Mouse (Mus musculus): Measurements from ENCODE around the gene Cd81. TPM values are rescaled to one million over a fixed set of nuclear protein-coding genes. Genes with fewer than 3 reads are reported as not detected.

The Cd81 gene
- total RNA-seq, 4 experiments from 2014 or later, result 397 to 430 (median 418) TPM

DNA sequence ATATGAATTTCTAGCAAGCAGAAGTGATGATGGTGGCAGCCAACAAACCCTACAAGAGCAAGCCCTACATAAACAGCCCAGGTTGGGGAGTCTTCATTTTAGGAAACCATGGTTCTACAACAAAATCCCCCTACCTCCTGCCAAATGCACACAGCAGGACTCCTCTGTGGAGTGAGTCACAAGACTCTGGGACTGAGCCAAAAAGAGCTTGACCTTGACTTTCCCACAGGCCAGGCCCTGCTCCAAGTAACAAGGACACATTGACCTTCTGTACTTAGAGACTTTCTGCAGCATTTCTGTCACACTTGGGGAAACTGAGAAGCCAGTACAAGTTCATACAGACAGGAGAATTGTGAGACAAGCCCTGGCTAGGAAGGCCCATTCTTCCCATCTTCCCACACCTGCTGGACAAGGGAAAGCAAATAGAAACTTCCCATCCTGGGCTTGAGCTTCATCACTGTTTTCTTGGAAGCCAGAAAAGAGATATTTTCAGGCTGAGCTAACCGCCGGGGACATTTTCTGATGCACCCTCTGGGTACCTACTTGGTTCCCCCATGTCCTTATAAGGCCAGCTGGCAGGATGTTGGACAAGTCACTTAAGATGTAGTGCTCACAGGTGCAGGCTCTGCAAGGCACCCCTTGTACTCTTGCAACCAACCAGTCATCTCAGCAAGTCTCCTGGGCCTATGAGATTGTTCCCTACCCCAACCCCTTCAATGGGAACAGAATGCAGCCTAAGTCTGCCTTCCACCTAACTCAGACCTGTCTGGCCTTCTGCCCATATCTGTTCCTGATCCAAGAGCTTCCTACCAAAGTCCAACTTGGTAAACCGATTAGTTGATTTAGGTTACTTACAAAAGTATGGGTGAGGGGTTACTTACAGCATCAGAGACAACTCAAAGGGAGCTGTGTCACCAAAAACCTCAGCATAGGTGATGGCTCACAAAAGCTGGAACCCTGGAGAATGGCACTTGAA is 2.4 kb upstream of the Cd81 start:
- DNase-seq (ENCODE audit: low spot score), result peak; percentile 75

DNA sequence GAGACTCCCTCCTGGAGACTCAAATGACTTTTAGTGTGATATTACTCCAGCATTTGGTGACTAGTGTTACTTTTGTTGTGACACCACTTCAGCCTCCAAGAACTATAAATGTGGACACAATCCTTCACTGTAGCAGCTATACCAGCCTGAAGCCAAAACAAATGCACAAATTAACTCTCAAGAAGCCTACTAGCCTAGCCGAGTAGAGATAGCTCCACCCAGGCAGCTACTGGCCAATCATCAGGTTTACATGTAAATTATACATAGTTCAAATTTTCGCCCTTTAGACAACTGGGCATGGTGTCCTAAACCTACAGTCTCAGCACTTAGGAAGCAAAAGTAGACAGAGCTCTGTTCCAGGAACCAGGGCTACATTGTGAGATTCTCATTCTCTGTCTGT is 1.2 kb upstream of the Cd81 start:
- no peak for DNase-seq (ENCODE audit: low spot score)

DNA sequence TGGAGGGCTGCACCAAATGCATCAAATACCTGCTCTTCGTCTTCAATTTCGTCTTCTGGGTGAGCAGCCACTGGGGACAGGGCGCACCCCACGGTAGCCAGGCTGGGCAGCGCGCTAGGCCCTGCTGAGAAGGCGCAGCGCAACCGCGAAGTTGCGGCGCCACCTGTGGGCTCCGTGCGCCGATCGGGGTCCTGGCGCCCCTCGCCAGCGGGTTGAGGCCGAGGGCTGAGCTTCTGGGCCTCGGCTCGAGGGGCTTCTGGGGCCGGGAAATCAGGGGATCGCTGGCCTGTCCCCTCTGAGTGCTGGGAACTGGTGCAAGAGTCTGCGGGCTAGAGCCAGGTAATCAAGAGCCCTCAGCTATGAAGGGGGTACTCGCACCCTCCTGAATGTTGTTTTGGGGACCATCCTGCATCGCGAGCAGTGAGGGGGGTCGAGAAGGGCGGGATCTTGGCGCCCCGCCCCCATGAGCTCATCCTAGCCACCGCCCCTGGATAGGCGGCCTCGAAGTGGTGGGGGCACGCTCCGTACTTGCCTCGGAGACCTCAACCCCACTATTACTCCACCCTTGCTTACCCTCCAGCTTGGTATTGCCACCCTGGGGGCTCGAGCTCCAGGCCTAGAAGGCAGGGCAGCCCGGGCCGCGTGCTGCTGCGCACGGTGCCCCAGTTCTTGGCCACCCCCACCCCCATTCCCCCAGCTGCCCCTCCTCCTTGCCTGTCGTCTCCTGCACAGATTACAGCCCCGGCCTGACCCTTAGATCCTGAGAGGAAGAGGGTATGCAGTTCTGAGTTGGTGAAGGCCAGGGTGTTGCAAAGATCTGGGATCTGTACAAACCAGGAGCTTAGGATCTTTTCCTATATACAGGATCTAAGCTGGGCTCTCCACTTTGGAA is 715 bp downstream of the Cd81 start:
- peak; percentile 59 for DNase-seq (ENCODE audit: low spot score)

DNA sequence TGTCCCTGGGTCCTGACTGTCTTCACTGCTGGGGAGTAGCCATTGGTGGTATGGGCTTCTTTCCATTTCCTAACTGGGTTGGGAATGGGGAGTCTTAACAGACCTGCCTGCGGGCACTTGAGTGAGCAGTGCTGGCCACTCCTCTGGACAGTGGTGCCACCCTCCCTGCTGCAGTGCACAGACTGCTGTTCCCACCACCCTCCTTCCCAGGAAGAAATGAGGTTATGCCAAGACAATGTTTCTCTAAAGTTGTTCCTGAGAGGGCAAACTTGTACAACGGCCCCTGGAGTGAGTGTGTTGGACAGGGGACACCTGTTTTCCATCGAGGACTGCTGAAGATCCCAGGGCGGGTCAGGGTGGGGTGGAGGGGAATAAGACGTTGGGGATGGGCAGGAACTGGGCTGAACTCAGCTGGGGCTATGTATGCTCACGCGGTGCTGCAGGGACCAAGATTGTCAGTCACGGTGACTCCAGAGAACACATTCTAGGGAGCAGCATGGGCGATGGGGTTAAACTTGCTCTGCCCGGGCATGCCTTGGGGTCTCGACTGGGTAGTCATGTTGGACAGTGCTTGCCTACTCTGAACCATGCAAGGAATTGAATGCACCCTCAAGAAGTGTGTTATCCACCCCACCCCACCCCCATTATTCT is 1.5 kb downstream of the Cd81 start:
- no peak for DNase-seq (ENCODE audit: low spot score)

DNA sequence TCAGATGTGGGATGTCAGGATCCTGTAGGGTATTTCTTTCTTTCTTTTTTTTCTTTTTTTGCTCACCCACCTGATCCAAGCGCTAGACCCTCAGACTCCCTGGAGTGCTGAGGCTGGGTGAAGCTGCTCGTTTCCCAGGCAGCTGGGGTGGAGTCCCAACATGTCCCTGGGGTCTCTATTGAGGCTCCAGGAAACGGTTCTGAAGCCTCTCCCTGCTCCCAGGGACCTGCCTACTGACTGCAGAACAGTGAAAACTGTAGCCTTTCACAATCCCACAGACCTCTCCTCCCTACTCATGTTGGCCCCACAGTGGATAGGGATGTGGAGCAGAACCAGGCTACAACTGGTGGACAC is 2.0 kb downstream of the Cd81 start:
- DNase-seq (ENCODE audit: low spot score), result peak; percentile 31

DNA sequence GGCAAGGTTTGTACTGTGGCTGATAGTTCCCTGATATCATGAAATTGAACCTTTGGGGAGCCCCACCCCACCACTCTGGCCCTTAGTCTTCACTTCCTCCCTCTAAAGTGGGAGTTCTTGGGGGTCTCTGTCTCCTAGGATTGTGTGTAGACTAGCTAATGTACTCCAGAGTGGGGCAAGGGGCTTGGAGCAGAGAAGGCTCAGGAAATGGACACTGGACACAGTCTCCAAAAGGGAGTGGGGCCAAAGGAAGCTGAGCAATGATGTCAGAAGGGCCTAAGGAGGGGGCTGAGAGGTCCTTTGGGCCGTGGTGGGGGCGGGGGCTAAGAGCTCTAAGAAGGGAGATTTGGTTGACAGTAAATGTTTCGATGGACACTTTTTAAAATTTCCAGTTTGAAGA is 2.5 kb downstream of the Cd81 start:
- DNase-seq (ENCODE audit: low spot score), result no peak

DNA sequence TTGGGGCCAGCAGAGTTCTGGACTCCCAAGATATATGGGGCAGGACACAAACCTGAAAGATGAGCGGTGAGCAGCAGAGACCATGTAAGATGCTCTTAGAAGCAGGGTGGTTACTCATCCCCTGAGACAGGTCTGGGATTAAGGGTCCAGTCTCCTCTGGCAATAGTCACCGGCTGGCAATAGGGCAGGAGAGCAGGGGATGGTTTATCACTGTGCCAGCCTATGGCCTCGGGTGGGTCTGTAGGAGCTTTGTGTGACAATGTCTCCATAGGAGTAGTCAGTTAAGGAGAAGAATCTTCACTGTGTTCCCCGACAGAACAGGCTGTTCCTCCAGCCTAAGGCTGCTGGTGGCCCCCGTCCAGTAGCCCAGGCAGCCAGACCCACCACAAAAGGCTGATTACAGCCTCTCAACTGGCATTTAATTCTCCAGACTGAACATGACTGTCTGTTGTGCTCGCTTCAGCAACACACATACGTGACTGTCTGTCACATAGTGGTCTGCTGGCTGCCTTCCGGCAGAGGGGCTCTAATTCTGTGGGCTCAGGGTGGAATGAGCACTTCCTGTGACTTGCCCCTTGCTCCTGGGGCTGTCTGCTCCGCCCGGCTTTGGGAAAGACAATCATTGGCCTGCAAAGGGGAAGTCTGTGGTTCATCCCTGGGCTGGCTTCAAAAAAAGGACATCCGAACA is 3.1 kb downstream of the Cd81 start:
- peak; percentile 33 for DNase-seq (ENCODE audit: low spot score)

DNA sequence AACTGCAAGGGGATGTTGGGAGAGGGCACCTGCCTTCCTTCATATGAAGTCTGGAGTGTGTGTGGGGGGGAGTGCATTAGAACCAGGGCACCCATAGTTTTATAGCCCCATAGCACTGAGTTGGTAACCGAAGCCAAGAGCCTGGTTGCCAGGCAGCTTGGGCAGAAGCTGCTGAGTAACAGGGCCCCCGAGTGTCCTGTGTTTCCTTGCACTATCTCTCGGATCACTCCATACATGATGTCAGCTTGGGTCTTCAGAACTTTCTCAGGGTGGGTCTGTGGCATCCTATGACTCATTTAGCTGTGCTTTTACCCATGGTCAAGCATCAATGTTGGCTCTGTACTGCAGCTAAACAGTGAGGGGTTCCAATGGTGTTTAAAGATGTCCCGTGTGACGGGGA is 4.5 kb downstream of the Cd81 start:
- no peak for DNase-seq (ENCODE audit: low spot score)

DNA sequence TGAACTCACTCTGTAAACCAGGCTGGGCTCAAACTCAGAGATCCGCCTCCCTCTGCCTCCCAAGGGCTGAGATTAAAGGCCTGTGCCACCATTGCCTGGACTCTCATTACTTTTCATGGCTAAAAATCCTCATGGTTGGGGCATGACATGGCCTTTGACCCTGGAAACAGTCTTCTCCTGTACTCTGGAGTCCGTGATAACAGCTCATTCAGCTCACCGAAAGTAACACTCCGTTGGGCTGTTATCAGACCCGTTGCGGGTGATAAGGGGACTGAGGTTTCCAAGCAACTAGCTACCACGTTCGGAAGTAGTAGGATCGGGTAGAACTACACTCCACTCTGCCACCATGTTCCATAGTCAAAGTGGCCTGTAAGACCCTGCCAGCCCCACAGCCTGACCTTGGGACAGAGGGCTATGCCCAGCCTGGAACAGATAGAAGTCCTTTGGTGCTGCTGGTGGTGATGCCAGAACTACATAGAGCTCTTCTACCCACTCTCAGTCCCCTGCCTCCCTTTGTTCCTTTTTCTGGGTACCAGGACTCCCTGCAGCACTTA is 5.2 kb downstream of the Cd81 start:
- no peak for DNase-seq (ENCODE audit: low spot score)

DNA sequence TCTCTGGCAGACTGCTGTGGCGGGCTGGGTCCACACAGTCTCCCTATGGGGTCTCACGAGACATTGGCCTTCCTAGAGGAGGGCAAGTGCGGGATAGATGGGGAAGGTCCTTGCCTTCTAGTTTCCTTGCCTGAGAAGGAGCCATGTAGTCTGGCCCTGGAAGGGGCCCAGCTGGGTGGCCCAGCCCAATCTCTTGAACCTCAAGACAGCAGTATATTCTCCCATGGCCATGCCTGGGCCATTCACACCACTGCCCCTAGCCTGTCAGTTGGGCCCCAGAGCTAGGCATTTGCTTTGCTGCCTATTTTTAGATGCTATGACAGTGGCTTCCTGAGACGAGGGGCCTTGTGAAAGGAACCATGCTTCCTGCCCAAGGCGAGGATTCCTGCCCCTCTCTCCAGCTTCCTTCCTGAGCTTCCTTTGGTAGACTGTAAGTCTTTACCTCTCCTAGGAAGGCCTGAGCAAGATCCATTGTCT is 5.7 kb downstream of the Cd81 start:
- DNase-seq (ENCODE audit: low spot score), result peak; percentile 70

DNA sequence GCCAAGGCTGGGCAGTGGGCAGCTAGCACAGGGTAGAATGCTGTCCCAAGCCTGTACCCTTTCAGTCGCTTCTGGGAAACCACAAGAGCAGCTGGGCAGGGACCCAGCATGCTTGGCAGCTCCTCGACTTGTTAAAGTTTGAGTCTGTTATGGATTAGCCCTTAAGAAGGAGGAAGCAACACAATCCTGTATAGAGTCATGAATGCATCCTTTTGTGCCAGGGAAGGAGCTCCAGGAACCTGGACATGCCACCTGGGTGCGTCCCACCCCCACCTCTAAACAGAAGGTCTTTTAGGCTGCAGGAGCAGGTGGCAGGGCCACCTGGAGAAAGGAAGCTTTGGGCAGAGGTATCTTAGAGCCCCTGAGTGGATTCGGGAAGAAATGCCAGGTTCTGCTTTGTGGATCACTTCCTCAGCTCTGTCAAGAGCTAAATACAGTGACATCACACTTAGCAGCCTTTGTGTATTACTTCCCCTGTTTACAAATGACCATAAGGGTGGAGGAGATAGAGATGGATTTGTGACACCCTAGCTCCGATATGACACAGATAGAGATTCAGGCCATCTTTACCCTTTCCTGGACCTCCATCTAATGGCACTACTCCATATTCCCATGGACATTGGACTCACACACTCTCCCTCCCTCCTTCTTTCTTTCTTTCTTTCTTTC is 6.8 kb downstream of the Cd81 start:
- peak; percentile 53 for DNase-seq (ENCODE audit: low spot score)

DNA sequence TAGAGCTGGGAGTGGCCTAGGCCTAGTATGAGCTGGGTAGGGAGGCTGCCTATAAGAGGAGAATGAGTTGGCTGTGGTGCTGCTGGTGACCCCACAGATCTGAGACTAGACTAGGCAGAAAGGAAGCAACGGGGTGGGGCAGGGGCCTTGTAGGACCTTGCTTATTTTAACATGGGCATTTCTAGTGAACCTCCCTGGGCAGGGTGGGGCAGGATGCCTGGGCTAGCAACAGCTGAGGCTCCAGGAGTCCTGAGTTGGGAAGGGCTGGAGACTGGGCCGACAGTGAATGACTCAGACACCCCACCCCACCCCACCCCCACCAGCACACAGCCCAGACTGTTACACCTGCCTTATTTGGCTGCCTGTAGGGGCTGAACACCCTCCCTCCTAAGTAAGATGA is 10.2 kb downstream of the Cd81 start:
- DNase-seq (ENCODE audit: low spot score), result peak; percentile 40

DNA sequence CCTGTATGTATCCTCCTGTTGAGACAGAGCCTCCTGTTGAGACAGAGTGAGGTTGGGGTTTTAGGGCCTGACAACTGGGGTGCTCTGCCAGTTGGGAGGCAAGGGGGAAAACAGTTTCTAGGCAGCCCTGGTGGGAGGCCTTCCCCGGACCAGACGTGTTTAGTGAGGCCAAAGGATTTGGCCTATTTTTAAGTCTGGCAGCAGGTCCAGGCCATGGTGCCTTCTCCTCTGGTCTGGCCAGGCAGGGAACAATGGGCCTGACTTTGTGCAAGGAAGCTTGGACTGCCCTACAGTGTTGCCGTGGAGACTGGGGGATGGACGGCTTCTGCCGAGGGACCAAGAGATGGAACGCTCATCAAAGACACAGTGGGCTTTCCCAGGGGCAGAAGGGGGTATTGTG is 11.7 kb downstream of the Cd81 start:
- no peak for DNase-seq (ENCODE audit: low spot score)

DNA sequence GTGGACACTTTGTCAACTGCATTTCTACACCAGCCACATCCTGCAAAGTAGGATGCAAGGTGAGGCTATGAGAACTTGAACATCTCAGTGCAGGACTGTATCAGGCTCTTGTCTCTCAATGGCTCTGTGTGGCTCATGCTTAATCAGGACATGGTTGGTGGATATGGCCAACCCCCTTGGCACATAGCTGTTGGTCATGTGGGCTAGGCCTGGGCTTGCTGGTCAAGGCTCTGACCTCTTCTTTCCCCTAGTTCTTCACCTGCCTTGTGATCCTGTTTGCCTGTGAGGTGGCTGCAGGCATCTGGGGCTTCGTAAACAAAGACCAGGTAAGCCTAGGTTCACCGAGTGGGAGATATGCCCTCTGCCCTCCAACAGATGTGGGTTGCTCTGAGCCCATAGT is 13.2 kb downstream of the Cd81 start:
- DNase-seq (ENCODE audit: low spot score), result no peak

DNA sequence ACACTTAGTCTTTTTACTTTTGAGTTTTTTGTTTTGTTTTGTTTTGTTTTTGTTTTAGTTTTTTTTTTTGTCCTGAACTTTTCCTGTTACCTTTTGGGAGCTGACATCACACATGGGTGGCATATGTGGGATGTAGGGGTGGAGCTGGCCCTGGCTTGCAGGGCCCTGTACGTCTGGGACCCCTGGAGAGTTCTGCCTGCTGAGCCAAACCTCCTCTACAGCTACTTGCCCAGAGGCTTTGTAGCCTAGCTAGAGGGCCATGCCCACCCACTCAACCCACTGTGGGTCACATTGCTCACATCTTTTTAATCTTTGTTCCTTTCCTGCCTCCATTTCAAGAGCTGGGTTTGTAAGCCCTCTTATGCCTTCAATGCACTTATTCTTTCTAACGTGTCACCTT is 14.9 kb downstream of the Cd81 start:
- DNase-seq (ENCODE audit: low spot score), result no peak

DNA sequence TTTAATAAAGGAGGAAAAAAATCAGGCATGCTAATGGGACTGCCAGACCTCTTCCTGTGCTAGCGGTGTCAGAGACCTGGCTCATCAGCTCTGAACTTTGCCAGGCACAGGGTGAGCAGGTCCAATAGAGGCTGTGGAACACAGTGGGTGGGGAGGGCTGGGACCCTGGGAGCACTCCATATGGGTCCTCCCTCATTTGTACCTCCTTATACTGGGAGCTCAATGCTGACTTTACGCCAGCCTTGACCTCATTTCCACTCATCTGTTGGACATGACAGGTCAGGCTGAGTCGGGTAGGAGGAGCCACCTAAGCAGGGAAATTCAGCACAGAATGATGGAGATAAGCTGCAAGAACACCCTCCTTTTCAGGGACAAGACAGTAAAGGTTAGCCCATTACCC is 15.4 kb downstream of the Cd81 start:
- DNase-seq (ENCODE audit: low spot score), result no peak

DNA sequence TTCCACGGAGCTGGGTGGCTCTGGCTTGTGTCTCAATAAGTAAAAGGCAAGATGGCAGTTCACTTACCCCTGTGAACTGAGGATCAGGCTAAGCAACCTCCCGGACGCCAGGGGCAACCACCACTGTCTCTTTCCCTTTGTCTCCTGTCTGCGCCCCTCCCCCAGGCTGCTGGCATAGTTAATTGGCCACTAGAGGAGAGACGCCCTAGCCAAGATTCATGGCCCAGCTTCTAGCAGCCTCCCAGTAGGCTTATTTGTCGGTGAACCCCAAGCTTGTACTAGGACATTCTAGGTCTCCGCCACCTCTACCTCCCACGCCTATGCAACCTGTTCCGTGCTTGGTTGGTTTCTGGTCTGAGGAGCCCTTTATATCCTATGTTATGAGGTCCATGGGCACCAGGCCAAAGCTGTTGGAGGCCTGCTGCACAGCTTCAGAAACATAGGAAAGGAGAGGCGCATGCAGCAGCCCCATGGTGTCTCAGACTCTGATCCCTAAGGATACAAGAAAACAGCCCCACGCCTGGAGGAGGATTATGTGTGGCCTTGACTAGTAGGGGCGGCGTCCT is 15.9 kb downstream of the Cd81 start:
- DNase-seq (ENCODE audit: low spot score), result peak; percentile 34

DNA sequence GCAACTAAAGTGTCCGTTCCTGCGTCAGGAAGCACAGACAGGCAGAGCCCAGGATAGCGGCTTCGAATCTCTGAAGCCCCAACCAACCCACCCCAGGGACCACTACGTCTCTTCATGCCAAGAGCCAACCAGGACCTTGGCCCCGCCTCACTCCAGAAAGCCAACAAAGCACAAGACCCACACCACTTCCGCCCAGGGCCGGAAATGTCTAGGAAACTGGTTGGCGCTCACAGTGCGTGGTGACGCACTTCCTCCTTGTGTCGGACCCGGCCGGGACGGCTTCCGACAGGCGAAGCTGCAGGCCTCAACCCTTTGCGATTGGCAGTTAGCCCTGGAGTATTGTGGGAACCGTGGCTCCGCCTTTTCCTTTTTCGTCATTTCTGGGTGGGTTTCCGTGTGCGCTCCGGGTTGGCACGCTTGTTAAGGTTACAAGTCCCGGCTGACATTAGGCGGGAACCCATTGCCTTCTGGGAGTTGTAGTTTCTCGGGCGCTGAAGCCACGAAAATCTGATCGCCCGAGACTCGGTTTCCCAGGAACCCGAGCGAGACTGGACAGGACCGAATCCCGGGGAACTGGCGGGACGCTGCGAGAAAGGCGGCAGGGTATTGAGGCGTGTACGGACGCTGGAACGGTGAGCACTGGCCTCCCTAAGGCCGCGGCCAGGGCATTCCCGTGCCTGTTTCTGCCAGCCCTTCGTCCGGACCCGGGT is 16.5 kb downstream of the Cd81 start, which contains the start of gene Tssc4:
Gene Tssc4 (plus strand): TSS at position 368 of the 710 bp plus-strand sequence.
- peak; percentile 99 for DNase-seq (ENCODE audit: low spot score)

DNA sequence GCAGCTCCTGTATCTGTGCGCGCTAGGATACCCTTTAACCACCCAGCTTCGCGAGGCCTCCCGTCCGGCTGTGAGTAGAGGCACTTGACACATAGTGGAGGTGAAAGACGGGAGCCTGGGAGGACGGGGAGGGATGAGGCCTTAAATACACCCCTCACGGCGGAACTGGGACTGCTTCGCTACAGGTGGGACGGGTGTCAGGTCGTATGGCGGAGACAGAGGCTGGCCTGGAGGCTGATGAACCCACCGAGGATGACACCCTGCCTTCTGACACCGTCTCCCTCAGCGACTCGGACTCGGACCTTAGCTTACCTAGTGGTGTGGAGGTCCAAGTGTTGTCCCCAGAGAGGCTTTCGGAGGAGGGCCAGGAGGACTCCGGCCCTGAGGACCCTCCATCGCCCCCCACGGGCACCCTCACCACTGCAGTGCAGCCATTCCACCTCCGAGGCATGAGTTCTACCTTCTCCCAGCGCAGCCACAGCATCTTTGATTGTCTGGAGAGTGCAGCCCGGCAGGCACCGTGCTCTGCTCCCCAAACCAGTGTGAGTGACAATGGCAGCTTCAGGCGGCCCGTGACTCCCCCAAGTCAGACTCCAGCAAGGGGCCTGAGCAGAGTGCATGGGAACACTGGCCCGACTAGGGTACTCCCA is 17.3 kb downstream of the Cd81 start:
- DNase-seq (ENCODE audit: low spot score), result no peak

All from heart, adult 8-10 months (tissue).